Mouse (Mus musculus): ENCODE results near the gene Frg2f1.

DNA sequence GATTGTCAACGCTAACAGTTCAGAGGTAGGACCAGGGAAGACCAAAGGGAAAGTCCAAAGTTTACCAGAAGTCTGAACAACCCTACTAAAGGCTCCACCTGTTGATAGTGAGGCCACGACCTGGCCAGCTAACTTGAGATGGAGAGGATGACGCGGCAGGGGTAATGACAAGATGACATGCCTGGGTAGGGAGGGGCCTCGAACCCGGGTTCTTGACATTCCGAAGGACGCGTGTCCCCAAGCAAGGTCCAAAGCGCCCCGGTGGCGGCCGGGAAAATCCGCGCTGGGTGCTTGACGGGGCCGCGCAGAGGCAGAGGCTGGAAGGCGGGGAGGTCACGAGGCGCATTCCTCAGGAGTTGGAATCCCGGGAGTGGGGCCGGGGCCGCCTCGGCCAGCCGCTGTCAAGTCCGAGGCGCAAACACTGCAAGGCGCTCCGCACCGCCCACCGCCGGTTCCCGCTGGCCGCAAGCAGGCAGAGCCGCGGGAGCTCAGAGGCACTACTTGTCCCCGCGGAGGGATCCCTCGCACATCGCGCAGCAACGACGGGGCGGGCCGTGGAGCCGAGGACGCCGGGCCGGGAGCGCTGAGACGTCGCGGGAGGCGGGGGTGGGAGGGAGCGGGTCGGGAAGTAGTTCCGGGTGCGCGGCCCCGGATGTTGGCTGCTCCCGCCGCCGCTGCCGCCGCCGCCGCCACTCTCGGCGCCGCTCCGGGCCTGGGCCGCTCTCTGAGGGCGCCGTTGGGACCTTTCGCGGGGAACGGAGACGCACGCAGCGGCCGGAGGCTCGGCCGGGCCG lies at the start of gene Frg2f1:
- no peak for TF ChIP-seq CTCF (conservative IDR thresholded peaks at IDR 0.05; ENCODE audit: insufficient read depth, insufficient read length, low read depth, low read length)
- no peak for TF ChIP-seq POLR2A (IDR thresholded peaks at IDR 0.05; ENCODE audit: low read depth, low read length)
